Mouse (Mus musculus) cerebellum, postnatal 14 days (tissue): ENCODE data around the gene Psmd3.
A peak's percentile ranks its signal among the peaks of the same experiment; 100 is the strongest.
"Not testable (repeated sequence)": the region's sequence is repeated elsewhere in the genome, so short reads cannot be mapped to it uniquely, and the experiment has no call there.

ENCODE experiments used
- DNase-seq, 2 experiments: peaks; one replicate each; pipeline ENCODE4 v3.0.0; 2021; ENCODE audit warnings: mixed read lengths in 2 of 2

Psmd3 gene

GRCm38 (mm10) chr11:98681786-98682745, at the start of gene Psmd3:
TSS of gene Psmd3 (plus strand) at chr11:98682554.
- DNase-seq, result peak; percentile 97 to 98

- DNase-seq, result peak; percentile 15 to 43
These were observed 46.9 kb upstream of the Psmd3 start for GRCm38 (mm10) chr11:98635312-98635970.

GRCm38 (mm10) chr11:98637501-98637900, 44.9 kb upstream of the Psmd3 start:
- no peak for DNase-seq

- DNase-seq, result no peak
These were observed 42.3 kb upstream of the Psmd3 start for GRCm38 (mm10) chr11:98640091-98640490.

- no peak for DNase-seq
These were observed 37.6 kb upstream of the Psmd3 start for GRCm38 (mm10) chr11:98644757-98645156.

GRCm38 (mm10) chr11:98645946-98646345, 36.4 kb upstream of the Psmd3 start:
- DNase-seq, result no peak

- no peak for DNase-seq
These were observed 35.9 kb upstream of the Psmd3 start, which contains the start of gene Gsdma2 for GRCm38 (mm10) chr11:98646459-98646858. TSS of gene Gsdma2 (plus strand) at chr11:98646759.

- DNase-seq, result peak; percentile 58 to 76
These were observed 27.3 kb upstream of the Psmd3 start for GRCm38 (mm10) chr11:98655076-98655475.

- peak; percentile 56 for DNase-seq
These were observed 21.8 kb upstream of the Psmd3 start for GRCm38 (mm10) chr11:98660517-98660916.

- no peak for DNase-seq
These were observed 18.3 kb upstream of the Psmd3 start, which contains the start of gene Gsdma for GRCm38 (mm10) chr11:98664091-98664490. TSS of gene Gsdma (plus strand) at chr11:98664351.

- no peak for DNase-seq
These were observed 13.4 kb upstream of the Psmd3 start for GRCm38 (mm10) chr11:98668984-98669383.

GRCm38 (mm10) chr11:98671284-98671815, 11.0 kb upstream of the Psmd3 start:
- DNase-seq, result no peak

- no peak for DNase-seq
These were observed 10.5 kb upstream of the Psmd3 start for GRCm38 (mm10) chr11:98671857-98672256.

- DNase-seq, result no peak
These were observed 9.9 kb upstream of the Psmd3 start for GRCm38 (mm10) chr11:98672482-98672881.

- peak; percentile 64 to 75 for DNase-seq
These were observed 9.2 kb upstream of the Psmd3 start for GRCm38 (mm10) chr11:98673136-98673535.

- no peak for DNase-seq
These were observed 6.5 kb upstream of the Psmd3 start for GRCm38 (mm10) chr11:98675829-98676363.

GRCm38 (mm10) chr11:98680023-98680422, 2.3 kb upstream of the Psmd3 start:
- DNase-seq, result no peak

GRCm38 (mm10) chr11:98680595-98680994, 1.8 kb upstream of the Psmd3 start:
- DNase-seq, result not testable (repeated sequence)

GRCm38 (mm10) chr11:98681186-98681585, 1.2 kb upstream of the Psmd3 start:
- DNase-seq, result no peak

- no peak for DNase-seq
These were observed 457 bp downstream of the Psmd3 start for GRCm38 (mm10) chr11:98682811-98683210.

- DNase-seq, result no peak
These were observed 3.3 kb downstream of the Psmd3 start for GRCm38 (mm10) chr11:98685642-98686041.

GRCm38 (mm10) chr11:98686976-98687375, 4.6 kb downstream of the Psmd3 start:
- no peak for DNase-seq

GRCm38 (mm10) chr11:98688009-98688408, 5.7 kb downstream of the Psmd3 start:
- no peak for DNase-seq
